Mouse (Mus musculus) bone marrow macrophage, adult 2 months (primary cell): ENCODE measurements around the gene Lst1.

ENCODE experiments used
- CTCF ChIP-seq: IDR thresholded peaks from 2 replicates; pipeline ENCODE4 v1.5.1; 2012; ENCODE audit warnings: low read depth, mild to moderate bottlenecking, low read length, moderate library complexity
- POLR2A ChIP-seq: IDR thresholded peaks from 2 replicates; pipeline ENCODE4 v1.6.1; 2012; ENCODE audit warnings: mild to moderate bottlenecking, low read depth, low read length, borderline replicate concordance

DNA sequence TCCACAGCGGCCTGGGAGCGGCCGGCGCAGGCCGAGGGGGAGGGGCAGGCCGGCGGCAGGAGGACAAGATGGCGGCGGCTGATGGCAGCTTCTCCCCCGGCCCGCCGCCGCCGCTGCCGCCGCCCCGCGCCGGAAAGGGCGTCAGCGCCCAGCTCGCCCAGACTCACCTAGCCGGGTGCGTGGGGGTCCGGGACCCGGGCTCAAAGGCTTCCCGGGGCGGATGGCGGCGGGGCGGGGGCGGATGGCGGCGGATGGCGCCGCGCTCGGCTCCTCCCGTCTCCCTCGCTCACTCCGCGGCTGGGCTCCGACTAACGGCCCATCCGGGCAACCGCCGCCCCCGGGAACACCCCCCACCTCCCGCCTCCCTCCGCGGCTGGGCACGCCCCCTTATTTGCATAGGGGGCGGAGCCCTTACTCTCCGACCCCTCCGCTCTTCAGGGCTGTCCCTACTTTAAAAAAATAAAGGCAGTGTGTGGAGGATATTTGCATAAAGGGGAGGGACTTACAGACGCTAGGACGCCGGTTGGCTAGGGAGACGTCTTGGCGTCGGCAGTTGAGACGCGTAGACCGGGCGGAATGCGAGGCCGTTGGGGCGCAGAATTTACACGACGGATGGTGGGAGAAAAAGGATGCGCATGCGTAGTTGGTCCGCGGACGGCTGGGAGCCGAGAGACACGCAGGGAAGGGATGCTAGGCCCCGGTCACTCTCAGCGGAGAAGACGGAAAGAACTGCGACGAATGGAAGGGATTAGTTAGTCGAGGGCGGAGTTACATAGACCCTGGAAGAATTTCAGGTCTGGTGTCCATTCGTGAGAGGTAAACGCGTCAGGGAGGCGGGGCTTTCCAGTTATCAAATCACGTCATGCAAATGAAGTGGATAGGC lies 23.4 kb downstream of the Lst1 start, which contains the start of gene Prrc2a:
- TF ChIP-seq POLR2A = 0 out of 2 replicates have a peak, but pooled peaks have one; percentile 57
- no peak for TF ChIP-seq CTCF
